Mouse (Mus musculus) telencephalon, adult 2 months (tissue): ENCODE measurements at regions not wholly inside any gene's neighbourhood (a gene's known extent, or its start where the extent isn't known, plus 50 kb on each side); places are given as distances from the start of the nearest gene placed in this dataset.

Experiments used
- DNase-seq: peaks from one replicate; pipeline ENCODE4 v3.0.0-alpha.2; 2011; ENCODE audit warnings: low read depth, low spot score

DNA sequence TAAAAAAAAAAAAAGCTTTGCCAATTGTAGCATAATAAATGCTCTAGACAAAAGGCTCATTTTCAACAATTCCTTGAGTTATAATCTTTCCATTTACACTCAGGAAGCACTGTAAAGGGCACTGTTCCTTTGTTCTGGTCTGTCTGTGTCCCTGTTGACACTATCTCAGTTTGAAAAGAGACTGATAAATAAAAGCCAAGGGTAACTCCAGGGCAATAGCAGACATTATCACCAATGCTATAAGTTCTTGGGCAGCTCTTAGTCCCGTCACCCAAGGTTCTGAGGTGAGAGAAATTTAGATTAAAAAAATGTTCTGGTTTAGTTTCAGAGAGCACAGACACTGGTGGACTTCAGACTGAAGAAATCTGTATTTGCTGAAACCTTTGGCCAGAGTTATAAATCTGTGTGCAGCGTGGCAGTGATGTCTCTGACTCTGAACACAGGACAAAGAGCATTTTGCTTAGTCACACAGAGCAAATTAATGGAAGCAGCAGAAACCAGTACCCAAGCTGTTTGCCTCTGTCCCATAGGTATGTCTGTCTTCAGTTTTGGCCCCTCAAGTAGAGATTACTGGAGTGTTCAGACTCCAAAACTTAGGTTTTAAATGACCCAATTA, 57.6 kb upstream of the Apob start:
- no peak for DNase-seq

- no peak for DNase-seq
Observed at GRCm38 (mm10) chr12:7920888-7921287, 56.6 kb upstream of the Apob start.
